Mouse (Mus musculus) cerebellum, adult (tissue): Measurements from ENCODE around the gene Pds5a.

Source experiments
- ATAC-seq: cut with Nextera tagmentation; 2 replicates; pipeline ENCODE4 v1.9.2; 2017; ENCODE audit warnings: mild to moderate bottlenecking, moderate library complexity, mixed read lengths; ENCODE audit not compliant: insufficient number of reproducible peaks, low FRiP score, low TSS enrichment

The Pds5a gene

DNA sequence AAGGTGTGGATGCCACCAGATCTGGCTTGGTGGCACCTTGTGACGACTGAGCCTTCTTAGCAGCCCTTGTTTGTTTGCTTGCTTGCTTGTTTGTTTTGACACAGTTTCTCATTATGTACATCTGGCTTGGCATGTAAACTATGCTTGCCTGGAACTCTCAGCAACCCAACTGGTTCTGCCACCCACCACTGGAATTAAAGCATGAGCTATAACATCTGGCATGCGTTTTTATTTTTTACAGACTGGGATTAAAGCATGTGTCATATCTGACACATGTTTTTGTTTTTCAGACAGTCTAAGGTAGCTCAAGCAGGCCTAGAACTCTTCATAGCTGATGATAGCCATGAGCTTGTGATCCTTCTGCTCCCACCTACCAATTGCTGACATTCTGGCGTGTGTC lies 119.5 kb downstream of the Pds5a start:
- ATAC-seq, result no peak

- ATAC-seq, result no peak
Measured at GRCm38 (mm10) chr5:65575896-65576295, 122.2 kb downstream of the Pds5a start.

GRCm38 (mm10) chr5:65574876-65575275 lies 123.2 kb downstream of the Pds5a start:
- no peak for ATAC-seq

- no peak for ATAC-seq
Measured at GRCm38 (mm10) chr5:65565486-65565885, 132.6 kb downstream of the Pds5a start.

DNA sequence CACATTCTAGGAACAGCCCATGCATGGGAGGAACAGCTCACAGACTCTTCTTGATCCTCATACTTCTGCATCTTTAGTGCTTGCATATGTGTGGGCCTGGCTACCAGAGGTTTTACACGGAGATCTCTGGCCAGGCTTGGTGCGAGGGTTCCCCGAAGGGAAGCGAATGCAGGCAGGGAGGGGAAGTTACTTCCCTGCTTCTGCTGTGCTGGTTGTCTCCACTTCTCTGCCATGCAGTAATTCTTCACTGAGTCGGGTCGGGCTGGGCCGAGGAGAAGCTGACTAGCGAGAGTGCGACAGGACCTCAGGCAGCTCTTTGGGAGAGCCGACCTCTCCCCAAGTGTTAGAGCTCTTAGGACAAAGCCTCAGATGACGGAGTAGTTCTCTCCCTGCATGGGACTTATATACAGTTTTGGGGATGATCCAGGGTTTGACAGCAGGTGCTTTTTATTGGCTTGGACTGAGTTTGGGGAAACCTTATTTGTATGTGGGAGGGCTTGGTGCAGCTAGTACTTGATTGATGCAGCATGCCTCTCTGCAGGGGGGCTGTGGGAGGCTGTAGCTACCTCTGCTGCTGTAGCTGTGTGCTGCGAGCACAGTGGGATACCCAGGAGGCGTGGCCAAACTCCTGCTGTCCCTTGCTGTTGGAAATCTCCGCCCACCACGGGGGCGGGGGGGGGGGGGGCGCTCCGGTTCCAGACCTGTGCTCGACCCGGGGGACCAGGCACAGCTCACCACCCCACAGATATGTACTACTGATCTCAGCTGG lies 136.8 kb downstream of the Pds5a start:
- 0 out of 2 replicates have a peak, but pooled peaks have one; percentile 36 for ATAC-seq

DNA sequence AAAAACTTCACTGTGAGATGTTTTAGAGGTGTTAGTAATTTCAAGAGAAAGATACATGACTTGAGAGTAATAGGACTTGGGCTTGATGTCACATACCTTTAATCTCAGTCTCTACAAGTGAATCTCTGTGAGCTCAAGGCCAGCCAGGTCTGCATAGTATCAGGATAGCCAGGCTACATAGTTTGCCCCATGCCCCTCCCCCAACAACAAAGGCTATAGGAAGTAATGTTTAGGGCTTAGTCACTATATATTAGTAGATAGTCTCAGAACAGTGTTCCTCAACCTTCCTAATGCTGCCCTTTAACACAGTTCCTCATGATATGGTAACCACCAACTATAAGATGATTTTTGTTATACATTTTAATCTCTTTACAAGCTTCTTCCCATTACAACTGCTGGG lies 141.0 kb downstream of the Pds5a start:
- ATAC-seq, result no peak
